Mouse (Mus musculus) G1E (cell line): ENCODE data around the gene Vmp1. TPM values are rescaled to one million over a fixed set of nuclear protein-coding genes. Genes with fewer than 3 reads are reported as not detected.

Experiments used
- ATAC-seq: 2 replicates; pipeline ENCODE4 v1.8.0; 2016; ENCODE audit warnings: mild to moderate bottlenecking; ENCODE audit not compliant: insufficient number of reproducible peaks, poor library complexity, low FRiP score, severe bottlenecking; ENCODE audit errors: extremely low read depth
- DNase-seq: peaks from one replicate; pipeline ENCODE4 v3.0.0; 2012; ENCODE audit warnings: low spot score
- H3K27me3 ChIP-seq: 2 replicates; pipeline ENCODE4 v1.6.1; 2012; ENCODE audit warnings: mild to moderate bottlenecking, low read length, inconsistent platforms; ENCODE audit not compliant: insufficient read depth
- H3K36me3 ChIP-seq: replicated peaks from 2 replicates; pipeline ENCODE3; 2012; ENCODE audit warnings: mild to moderate bottlenecking, inconsistent platforms
- H3K4me1 ChIP-seq: 2 replicates; pipeline ENCODE4 v1.6.1; 2012; ENCODE audit warnings: low read depth, low read length, inconsistent platforms, mixed read lengths; ENCODE audit not compliant: insufficient read depth
- H3K4me3 ChIP-seq: 2 replicates; pipeline ENCODE4 v1.5.1; 2012; ENCODE audit warnings: low read depth, mild to moderate bottlenecking, inconsistent platforms, low read length, moderate library complexity, mixed read lengths
- H3K9me3 ChIP-seq: replicated peaks from 2 replicates; pipeline ENCODE4 v1.6.1; 2012; ENCODE audit warnings: inconsistent platforms
- CTCF ChIP-seq: IDR thresholded peaks from 2 replicates; pipeline ENCODE4 v1.5.1; 2012; ENCODE audit warnings: low read depth, low read length, inconsistent platforms, mixed read lengths
- GATA1 ChIP-seq: IDR thresholded peaks from 2 replicates; pipeline ENCODE4 v1.6.1; 2012; ENCODE audit warnings: borderline replicate concordance, low read length, inconsistent platforms, mixed read lengths
- GATA2 ChIP-seq: IDR thresholded peaks from 2 replicates; pipeline ENCODE4 v1.6.1; 2012; ENCODE audit warnings: low read depth, low read length, inconsistent platforms, borderline replicate concordance
- POLR2AphosphoS5 ChIP-seq: IDR thresholded peaks from 2 replicates; pipeline ENCODE4 v1.6.1; 2012; ENCODE audit warnings: low read depth, low read length, inconsistent platforms; ENCODE audit not compliant: insufficient replicate concordance
- TAL1 ChIP-seq: conservative IDR thresholded peaks from 2 replicates; pipeline ENCODE4 v1.6.1; 2012; ENCODE audit warnings: low read depth, low read length, inconsistent platforms, mixed read lengths
- polyA plus RNA-seq: library from polyadenylated mRNA; stranded (reverse); fragments of >175 nt; gene quantifications from 2 replicates; pipeline ENCODE4 v1.2.3, GENCODE M21; 2012
- total RNA-seq, 2 experiments: library from RNA; stranded (forward) in 1 of 2; stranded (reverse) in 1 of 2; fragments of 200-1000 nt in 1 of 2; fragments of >200 nt in 1 of 2; fragmentation: Nextera tagmentation in 1 of 2; gene quantifications; 2 replicates each; pipeline ENCODE4 v1.2.3; 2014 to 2017

The Vmp1 gene
- total and polyA plus RNA-seq, 3 experiments = 19.1 to 188 (median 163) TPM

- peaks cover 67% of the 10 kb centered on the region for H3K4me1 ChIP-seq
- H3K4me3 ChIP-seq = peak overlapping the region; percentile 75
- no peaks in the 10 kb centered on the region for H3K9me3 ChIP-seq
- DNase-seq = peak; percentile 70
- H3K36me3 ChIP-seq = peaks cover 45% of the 10 kb centered on the region
- TF ChIP-seq GATA1 (no peak), TAL1 (no peak), GATA2 (no peak), POLR2AphosphoS5 (no peak), CTCF (no peak)
- H3K27me3 ChIP-seq = no peaks in the 10 kb centered on the region
- peak; percentile 67 for ATAC-seq
Measured at GRCm38 (mm10) chr11:86586868-86587792, 96.5 kb downstream of the Vmp1 start.

GRCm38 (mm10) chr11:86586177-86586867 is 97.3 kb downstream of the Vmp1 start:
- H3K27me3 ChIP-seq = no peaks in the 10 kb centered on the region
- peaks cover 44% of the 10 kb centered on the region for H3K36me3 ChIP-seq
- H3K4me3 ChIP-seq = peak overlapping the region; percentile 75
- peaks cover 66% of the 10 kb centered on the region for H3K4me1 ChIP-seq
- ATAC-seq (no peak), DNase-seq (peak; percentile 25)
- TF ChIP-seq GATA2 (no peak), TAL1 (no peak), POLR2AphosphoS5 (no peak), CTCF (no peak)
- no peaks in the 10 kb centered on the region for H3K9me3 ChIP-seq

GRCm38 (mm10) chr11:86585598-86585984 is 98.0 kb downstream of the Vmp1 start:
- Histone ChIP-seq H3K4me3 (peak overlapping the region; percentile 69), H3K36me3 (peaks cover 40% of the 10 kb centered on the region), H3K9me3 (no peaks in the 10 kb centered on the region), H3K4me1 (peaks cover 63% of the 10 kb centered on the region), H3K27me3 (no peaks in the 10 kb centered on the region)
- TF ChIP-seq GATA1 (no peak), GATA2 (no peak), CTCF (no peak)
- ATAC-seq (no peak), DNase-seq (no peak)

GRCm38 (mm10) chr11:86584898-86585597 is 98.6 kb downstream of the Vmp1 start:
- ATAC-seq (no peak), DNase-seq (no peak)
- Histone ChIP-seq H3K4me1 (peaks cover 66% of the 10 kb centered on the region), H3K4me3 (peak overlapping the region; percentile 69), H3K9me3 (no peaks in the 10 kb centered on the region), H3K27me3 (no peaks in the 10 kb centered on the region), H3K36me3 (peaks cover 39% of the 10 kb centered on the region)
- TF ChIP-seq CTCF (no peak), GATA1 (no peak), GATA2 (no peak), TAL1 (no peak), POLR2AphosphoS5 (no peak)

- no peak for DNase-seq
- Histone ChIP-seq H3K27me3 (no peaks in the 10 kb centered on the region), H3K9me3 (no peaks in the 10 kb centered on the region), H3K36me3 (peaks cover 39% of the 10 kb centered on the region), H3K4me1 (peaks cover 69% of the 10 kb centered on the region), H3K4me3 (peak overlapping the region; percentile 69)
- TF ChIP-seq GATA2 = no peak
- no peak for TF ChIP-seq GATA1
- TF ChIP-seq CTCF = no peak
- no peak for TF ChIP-seq POLR2AphosphoS5
- TF ChIP-seq TAL1 = no peak
- no peak for ATAC-seq
Measured at GRCm38 (mm10) chr11:86583990-86584897, 99.4 kb downstream of the Vmp1 start.
